Mouse (Mus musculus) G1E (cell line): ENCODE data around the gene Atp2c1. TPM values are rescaled to one million over a fixed set of nuclear protein-coding genes. Genes with fewer than 3 reads are reported as not detected.

ENCODE experiments used
- ATAC-seq: 2 replicates; pipeline ENCODE4 v1.8.0; 2016; ENCODE audit warnings: mild to moderate bottlenecking; ENCODE audit not compliant: insufficient number of reproducible peaks, poor library complexity, low FRiP score, severe bottlenecking; ENCODE audit errors: extremely low read depth
- DNase-seq: peaks from one replicate; pipeline ENCODE4 v3.0.0; 2012; ENCODE audit warnings: low spot score
- H3K27me3 ChIP-seq: 2 replicates; pipeline ENCODE4 v1.6.1; 2012; ENCODE audit warnings: mild to moderate bottlenecking, low read length, inconsistent platforms; ENCODE audit not compliant: insufficient read depth
- H3K36me3 ChIP-seq: replicated peaks from 2 replicates; pipeline ENCODE3; 2012; ENCODE audit warnings: mild to moderate bottlenecking, inconsistent platforms
- H3K4me1 ChIP-seq: 2 replicates; pipeline ENCODE4 v1.6.1; 2012; ENCODE audit warnings: low read depth, low read length, inconsistent platforms, mixed read lengths; ENCODE audit not compliant: insufficient read depth
- H3K4me3 ChIP-seq: 2 replicates; pipeline ENCODE4 v1.5.1; 2012; ENCODE audit warnings: low read depth, mild to moderate bottlenecking, inconsistent platforms, low read length, moderate library complexity, mixed read lengths
- H3K9me3 ChIP-seq: replicated peaks from 2 replicates; pipeline ENCODE4 v1.6.1; 2012; ENCODE audit warnings: inconsistent platforms
- CTCF ChIP-seq: IDR thresholded peaks from 2 replicates; pipeline ENCODE4 v1.5.1; 2012; ENCODE audit warnings: low read depth, low read length, inconsistent platforms, mixed read lengths
- GATA1 ChIP-seq: IDR thresholded peaks from 2 replicates; pipeline ENCODE4 v1.6.1; 2012; ENCODE audit warnings: borderline replicate concordance, low read length, inconsistent platforms, mixed read lengths
- GATA2 ChIP-seq: IDR thresholded peaks from 2 replicates; pipeline ENCODE4 v1.6.1; 2012; ENCODE audit warnings: low read depth, low read length, inconsistent platforms, borderline replicate concordance
- POLR2AphosphoS5 ChIP-seq: IDR thresholded peaks from 2 replicates; pipeline ENCODE4 v1.6.1; 2012; ENCODE audit warnings: low read depth, low read length, inconsistent platforms; ENCODE audit not compliant: insufficient replicate concordance
- TAL1 ChIP-seq: conservative IDR thresholded peaks from 2 replicates; pipeline ENCODE4 v1.6.1; 2012; ENCODE audit warnings: low read depth, low read length, inconsistent platforms, mixed read lengths
- polyA plus RNA-seq: library from polyadenylated mRNA; stranded (reverse); fragments of >175 nt; gene quantifications from 2 replicates; pipeline ENCODE4 v1.2.3, GENCODE M21; 2012
- total RNA-seq, 2 experiments: library from RNA; stranded (forward) in 1 of 2; stranded (reverse) in 1 of 2; fragments of 200-1000 nt in 1 of 2; fragments of >200 nt in 1 of 2; fragmentation: Nextera tagmentation in 1 of 2; gene quantifications; 2 replicates each; pipeline ENCODE4 v1.2.3; 2014 to 2017

Gene Atp2c1
- total and polyA plus RNA-seq, 3 experiments, result 11.8 to 83.3 (median 51.3) TPM

DNA sequence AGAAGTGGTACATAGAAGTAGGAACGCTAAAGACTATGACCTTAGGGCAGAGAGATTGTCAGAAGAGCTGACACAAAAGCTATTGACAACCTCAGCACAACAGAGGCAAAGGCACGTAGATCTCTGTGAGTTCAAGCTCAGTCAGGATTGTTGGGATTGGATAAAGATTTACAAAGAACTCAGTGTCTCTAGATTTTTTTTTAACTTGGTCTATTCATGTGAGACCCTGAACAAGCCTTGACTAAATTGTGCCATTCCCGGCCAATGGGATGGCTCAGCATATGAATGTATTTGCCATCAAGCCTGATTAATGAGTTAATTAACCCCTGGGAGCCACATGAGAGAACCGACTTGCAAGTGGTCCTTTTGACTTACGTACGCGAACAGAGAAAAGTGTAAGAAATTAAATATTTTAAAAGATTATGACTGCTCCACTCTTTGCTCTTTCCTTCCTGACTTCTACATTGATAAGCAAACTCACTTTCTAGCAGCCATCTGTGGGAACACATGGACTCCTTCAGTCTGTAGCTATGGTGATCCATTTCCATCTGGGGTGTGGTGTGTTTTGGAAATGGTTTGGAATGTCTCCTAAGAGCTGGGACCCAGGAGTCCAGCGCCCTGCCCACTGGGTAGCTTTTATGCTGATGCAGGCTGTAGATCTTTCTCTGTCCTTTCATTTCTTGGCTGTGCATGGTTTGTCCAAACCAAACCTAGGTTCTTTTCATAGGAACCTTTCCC is 17.1 kb upstream of the Atp2c1 start:
- no peak overlapping the region for H3K4me3 ChIP-seq
- DNase-seq (no peak), ATAC-seq (no peak)
- H3K27me3 ChIP-seq, result no peaks in the 10 kb centered on the region
- no peaks in the 10 kb centered on the region for H3K36me3 ChIP-seq
- no peak for TF ChIP-seq GATA2
- no peak for TF ChIP-seq GATA1
- no peak for TF ChIP-seq POLR2AphosphoS5
- no peak for TF ChIP-seq CTCF
- no peak for TF ChIP-seq TAL1
- no peaks in the 10 kb centered on the region for H3K4me1 ChIP-seq
- no peaks in the 10 kb centered on the region for H3K9me3 ChIP-seq

DNA sequence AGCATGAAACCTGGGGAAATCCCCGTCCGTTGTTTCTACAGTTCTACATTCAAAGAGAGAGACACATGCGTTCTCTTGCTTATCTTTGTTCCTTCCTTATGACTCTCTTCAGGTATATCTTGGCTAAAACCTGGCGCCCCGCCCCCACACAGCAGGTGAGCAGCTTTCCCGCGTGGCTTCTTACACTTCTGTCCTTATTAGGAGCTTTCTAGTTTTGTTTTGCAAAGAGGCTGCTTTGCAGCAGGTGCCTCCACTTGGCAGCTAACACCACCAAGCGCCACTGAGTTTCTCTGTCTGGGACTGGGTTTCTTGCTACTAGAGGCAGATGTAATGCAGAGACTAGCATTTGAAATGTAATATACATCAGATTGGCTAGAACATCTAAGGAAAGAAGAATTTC is 10.4 kb upstream of the Atp2c1 start:
- TF ChIP-seq CTCF (no peak), POLR2AphosphoS5 (no peak), GATA1 (no peak), GATA2 (no peak), TAL1 (no peak)
- DNase-seq, result no peak
- Histone ChIP-seq H3K4me3 (no peak overlapping the region), H3K9me3 (no peaks in the 10 kb centered on the region), H3K36me3 (no peaks in the 10 kb centered on the region), H3K27me3 (no peaks in the 10 kb centered on the region), H3K4me1 (no peaks in the 10 kb centered on the region)
- ATAC-seq, result no peak

DNA sequence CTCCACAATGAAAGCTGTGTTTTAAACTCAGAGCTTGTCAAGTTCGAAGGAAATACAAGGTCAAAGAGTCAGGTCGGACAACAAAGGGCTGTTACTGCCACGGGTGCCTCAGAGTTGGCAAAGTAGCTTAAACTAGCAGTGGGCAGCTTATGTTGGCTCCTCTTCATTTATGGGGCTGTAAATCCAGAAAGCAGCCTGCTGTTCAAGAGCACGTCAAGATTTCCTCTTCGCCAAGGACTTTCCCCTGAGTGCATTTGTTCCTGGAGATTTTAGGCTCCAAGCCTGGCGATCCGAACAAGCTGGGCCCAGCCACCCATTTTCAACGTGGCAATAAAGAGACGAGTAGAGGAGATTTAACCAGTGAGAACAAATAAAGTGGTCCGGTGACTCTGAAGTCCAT is 9.8 kb upstream of the Atp2c1 start:
- ATAC-seq (no peak), DNase-seq (no peak)
- TF ChIP-seq POLR2AphosphoS5 (no peak), GATA2 (no peak), TAL1 (no peak), GATA1 (no peak), CTCF (no peak)
- H3K27me3 ChIP-seq, result no peaks in the 10 kb centered on the region
- no peaks in the 10 kb centered on the region for H3K4me1 ChIP-seq
- no peak overlapping the region for H3K4me3 ChIP-seq
- H3K36me3 ChIP-seq, result no peaks in the 10 kb centered on the region
- H3K9me3 ChIP-seq, result no peaks in the 10 kb centered on the region

DNA sequence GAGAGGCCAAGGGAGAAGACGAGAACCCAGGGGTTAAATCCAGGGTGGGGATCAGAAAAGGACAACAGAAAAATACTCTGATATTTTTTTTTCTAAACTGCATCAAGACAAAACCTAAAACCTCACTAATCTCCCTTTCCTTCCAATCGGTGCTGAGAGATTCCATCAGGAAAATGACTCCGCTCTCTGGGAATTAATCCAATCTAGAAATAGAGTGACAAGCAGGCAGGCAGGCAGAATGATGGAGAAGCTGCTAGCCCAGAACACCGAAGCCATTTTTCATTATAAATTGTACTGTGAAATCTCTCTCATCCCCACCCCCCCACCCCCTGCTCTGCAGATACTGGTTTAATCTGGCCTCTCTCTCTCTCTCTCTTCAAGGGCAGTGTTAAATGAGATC is 1.8 kb downstream of the Atp2c1 start:
- no peaks in the 10 kb centered on the region for H3K4me1 ChIP-seq
- DNase-seq, result no peak
- TF ChIP-seq GATA1 (no peak), CTCF (no peak), POLR2AphosphoS5 (no peak), TAL1 (no peak), GATA2 (no peak)
- no peaks in the 10 kb centered on the region for H3K36me3 ChIP-seq
- H3K27me3 ChIP-seq, result no peaks in the 10 kb centered on the region
- no peak for ATAC-seq
- no peak overlapping the region for H3K4me3 ChIP-seq
- H3K9me3 ChIP-seq, result no peaks in the 10 kb centered on the region

DNA sequence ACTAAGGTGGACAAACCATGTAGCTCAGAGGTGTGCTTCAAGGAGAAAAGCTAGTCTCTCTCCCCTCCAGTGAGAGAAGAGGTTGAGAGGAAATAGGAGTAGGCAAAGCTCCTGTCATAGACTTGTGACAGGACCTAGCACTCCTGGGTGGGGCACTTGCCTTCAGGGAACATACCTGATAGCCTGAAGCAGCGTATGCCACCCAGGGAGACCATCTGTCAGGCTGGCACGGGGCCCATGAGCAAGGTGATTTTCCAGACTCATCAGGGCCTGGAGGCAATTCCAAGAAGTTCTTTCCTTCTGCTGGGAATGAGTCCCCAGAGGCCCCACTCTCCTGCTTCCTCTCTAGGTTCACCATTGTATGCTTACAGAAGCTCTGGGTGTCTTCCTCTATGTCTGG is 4.1 kb downstream of the Atp2c1 start:
- no peak overlapping the region for H3K4me3 ChIP-seq
- no peak for ATAC-seq

DNA sequence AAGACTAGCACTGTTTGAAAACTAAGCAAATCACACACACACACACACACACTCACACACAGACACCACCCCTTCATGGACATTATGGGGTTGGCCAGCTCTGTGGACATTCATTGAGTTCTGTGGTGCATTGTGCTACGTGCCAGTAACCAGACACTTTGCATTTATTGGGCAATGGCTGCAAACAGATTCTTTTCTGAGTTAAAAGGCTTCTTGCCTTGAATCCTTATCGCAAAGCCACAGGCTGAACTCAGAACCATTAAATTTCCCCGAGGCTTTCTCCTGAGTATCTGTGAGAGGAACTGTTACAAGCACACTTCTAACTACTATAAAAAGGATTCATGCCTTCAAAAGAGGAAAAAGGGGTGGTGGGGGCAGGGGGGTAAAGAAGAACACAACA is 5.1 kb downstream of the Atp2c1 start:
- TF ChIP-seq POLR2AphosphoS5 (no peak), GATA2 (no peak), GATA1 (no peak), CTCF (no peak), TAL1 (no peak)
- 0 out of 2 replicates have a peak, but pooled peaks have one; percentile 4 for ATAC-seq
- no peaks in the 10 kb centered on the region for H3K36me3 ChIP-seq
- DNase-seq, result no peak
- H3K4me1 ChIP-seq, result no peaks in the 10 kb centered on the region
- no peaks in the 10 kb centered on the region for H3K27me3 ChIP-seq
- no peak overlapping the region for H3K4me3 ChIP-seq
- no peaks in the 10 kb centered on the region for H3K9me3 ChIP-seq

More for the DNA sequence above, 4.1 kb downstream of the Atp2c1 start:
- H3K27me3 ChIP-seq, result no peaks in the 10 kb centered on the region
- DNase-seq, result no peak
- TF ChIP-seq GATA2 (no peak), POLR2AphosphoS5 (no peak), CTCF (no peak), GATA1 (no peak), TAL1 (no peak)
- no peaks in the 10 kb centered on the region for H3K4me1 ChIP-seq
- no peaks in the 10 kb centered on the region for H3K36me3 ChIP-seq
- H3K9me3 ChIP-seq, result no peaks in the 10 kb centered on the region

DNA sequence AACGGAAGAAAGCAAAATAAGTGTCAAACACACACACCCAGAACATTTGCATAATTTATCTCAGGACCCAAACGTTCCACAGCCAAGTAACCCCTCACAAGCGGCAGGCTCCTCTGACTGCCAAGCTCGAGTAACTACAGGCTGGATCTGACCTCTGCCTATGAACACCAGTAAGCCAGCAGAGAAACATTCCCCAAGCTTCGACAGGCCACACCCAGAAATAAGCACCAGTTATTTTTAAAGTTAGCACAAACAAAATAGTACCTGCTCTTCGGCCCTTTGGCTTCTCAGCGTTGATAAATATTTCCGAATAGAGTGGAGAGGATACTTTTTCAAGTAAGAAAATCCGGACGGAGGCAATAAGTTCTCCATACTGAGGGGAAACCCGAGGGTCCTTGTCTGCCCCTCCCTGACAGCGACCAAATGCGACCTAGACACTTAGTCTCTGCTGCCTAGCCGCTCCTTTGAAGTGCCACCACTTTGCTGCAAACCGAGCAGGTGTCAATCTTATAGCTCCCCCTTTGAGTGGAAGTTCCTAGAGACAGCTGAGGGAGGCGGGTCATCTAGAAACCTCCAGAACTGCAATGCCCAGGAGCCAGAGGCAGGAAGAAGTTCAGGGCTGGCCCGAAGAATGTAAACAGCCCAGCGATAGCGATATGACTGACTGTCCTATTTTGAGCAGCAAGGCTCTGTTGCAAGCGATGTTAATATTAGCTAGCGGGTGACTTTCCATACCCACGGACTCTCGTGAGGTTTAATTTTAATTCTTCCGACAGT is 6.2 kb downstream of the Atp2c1 start:
- no peaks in the 10 kb centered on the region for H3K4me1 ChIP-seq
- TF ChIP-seq GATA1 (no peak), GATA2 (no peak), TAL1 (no peak), CTCF (no peak), POLR2AphosphoS5 (no peak)
- H3K9me3 ChIP-seq, result no peaks in the 10 kb centered on the region
- no peaks in the 10 kb centered on the region for H3K27me3 ChIP-seq
- H3K36me3 ChIP-seq, result no peaks in the 10 kb centered on the region
- no peak for ATAC-seq
- H3K4me3 ChIP-seq, result no peak overlapping the region
- no peak for DNase-seq
